Mouse (Mus musculus) lung, adult 18-20 months (tissue): Measurements from ENCODE around the gene Btbd19.

ENCODE experiments used
- DNase-seq, 2 experiments: peaks; one replicate each; pipeline ENCODE4 v3.0.0; 2022; ENCODE audit warnings: mixed read lengths in 2 of 2

The Btbd19 gene

DNA sequence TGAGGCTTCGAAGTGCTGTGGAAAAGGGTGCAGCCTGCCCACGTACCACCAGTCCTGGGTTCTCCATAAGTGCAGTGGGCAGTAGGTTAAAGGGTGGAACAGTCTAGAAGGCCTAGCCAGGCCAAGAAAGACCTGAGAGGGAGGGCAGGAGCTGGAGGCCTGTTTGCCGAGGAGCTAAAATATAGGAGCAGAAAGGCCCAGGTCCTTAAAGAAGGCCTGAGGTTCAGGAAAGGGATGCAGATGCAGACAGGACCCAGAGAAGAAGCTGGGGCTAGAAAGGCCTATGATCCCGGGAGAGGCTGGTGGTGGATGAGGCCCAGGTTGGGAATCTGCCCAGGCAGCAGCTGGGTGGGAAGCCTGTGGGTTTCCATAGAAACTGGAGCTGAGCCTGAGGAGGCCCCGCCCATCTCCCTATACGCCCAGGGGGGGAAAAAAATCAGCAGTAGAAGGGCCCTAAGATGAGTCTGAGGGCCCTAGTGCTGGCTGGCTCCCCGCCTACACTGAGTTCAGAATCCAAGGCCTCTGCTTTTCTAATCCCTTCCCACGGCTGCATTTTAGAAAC lies at the start of gene Btbd19:
Gene Btbd19, minus strand, starts transcription at position 378 of the 562 bp plus-strand sequence.
- DNase-seq, result peak; percentile 64

DNA sequence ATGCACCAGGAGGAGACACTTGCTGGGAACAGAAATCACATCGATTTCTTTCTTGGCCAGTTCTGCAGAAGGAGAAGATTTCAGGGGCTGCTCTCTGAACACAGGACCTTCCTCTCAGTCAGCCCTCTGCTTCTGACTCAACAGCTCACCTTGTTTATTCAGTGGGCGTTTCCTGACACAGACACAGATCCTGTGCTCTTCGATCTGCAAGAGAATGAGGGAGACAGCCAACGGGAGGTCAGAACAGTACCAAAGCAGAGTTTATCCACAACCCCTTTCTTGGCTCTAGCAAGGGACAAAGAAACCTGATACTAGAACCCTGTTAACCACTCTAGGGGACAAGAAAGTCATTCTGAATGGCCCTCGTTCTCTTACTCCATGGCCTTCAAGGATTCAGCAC lies 44.4 kb upstream of the Btbd19 start:
- DNase-seq, result no peak

DNA sequence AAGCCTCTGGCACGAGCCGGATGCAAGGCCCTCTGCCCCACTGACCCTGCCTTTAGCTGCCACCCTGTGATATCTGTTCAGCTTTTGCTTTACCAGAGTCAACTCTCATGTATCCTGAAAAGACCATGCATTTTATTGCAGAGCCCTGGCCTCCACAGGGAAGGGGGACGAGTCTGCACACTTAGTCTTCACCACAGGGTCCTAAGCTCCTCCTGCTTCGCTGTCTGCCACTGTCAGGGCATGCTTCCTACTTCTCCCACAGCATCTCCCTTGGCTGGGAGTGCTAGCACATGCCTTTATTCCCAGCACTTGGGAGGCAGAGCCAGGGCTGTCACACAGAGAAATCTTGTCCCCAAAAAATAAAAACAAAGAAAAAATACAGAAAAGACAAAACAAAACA lies 35.7 kb upstream of the Btbd19 start:
- no peak for DNase-seq

DNA sequence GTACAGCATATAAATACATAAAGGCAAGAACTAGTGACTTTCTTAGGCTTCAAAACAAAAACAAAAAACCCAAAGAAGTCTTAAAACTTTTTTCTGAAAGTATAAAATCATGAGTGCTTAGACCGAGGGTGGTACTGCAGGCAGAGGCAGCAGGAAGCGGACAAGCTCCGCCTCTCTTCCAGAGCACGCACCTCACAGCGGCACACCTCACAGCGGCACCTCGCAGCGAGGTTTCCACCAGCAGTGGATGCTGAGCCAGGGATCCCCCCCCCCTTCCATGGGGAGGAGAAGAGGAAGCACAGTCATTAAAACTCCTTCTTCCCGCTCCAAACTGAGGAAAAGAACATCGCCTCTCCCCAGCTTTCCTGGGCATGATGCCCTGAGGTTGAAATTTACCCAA lies 34.1 kb upstream of the Btbd19 start:
- DNase-seq, result no peak

DNA sequence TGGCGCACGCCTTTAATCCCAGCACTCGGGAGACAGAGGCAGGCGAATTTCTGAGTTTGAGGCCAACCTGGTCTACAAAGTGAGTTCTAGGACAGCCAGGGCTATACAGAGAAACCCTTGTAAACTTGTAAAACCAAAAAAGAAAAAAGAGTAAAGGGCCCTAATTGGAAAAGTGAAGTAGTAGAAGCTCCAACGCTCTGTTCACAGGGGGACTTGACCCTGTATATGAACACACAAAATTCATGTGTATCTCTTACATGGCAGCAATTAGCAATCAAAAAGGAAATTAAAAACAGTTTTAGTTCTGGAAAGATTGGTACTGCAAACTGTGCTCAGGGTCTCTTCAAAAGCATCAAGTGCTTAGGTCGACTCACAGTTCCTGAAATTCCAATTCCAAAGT lies 30.8 kb upstream of the Btbd19 start:
- no peak for DNase-seq

DNA sequence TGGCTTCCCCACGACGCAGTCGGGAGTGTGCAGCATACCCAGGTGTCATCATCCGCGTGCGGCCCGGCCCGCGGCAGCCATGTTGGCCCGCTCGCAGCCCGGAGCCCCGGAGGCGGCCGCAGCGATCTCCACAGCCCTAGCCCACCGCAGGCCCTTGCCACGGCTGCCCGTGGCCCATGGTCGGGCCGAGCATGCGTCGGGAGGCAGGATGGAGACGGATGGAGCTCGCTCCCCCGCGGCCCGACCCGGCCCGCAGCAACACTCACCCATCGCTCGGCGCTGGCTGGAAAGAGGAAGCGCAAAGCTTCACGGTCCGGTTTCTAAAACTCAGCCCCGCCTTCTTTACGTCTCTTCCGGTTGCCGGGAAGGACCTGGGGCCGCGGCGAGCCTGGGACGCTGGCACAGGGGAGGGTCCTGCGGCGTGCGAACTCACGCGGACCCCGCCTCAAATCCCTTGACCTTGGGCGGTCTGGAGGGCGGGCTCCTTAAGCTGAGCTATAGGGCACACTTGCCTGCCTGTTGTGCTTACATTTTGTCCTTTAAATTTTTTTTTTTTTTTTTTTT lies 30.3 kb upstream of the Btbd19 start, which contains the start of gene Rps8:
Gene Rps8, minus strand, starts transcription at position 452 of the 564 bp plus-strand sequence.
- peak; percentile 88 for DNase-seq

DNA sequence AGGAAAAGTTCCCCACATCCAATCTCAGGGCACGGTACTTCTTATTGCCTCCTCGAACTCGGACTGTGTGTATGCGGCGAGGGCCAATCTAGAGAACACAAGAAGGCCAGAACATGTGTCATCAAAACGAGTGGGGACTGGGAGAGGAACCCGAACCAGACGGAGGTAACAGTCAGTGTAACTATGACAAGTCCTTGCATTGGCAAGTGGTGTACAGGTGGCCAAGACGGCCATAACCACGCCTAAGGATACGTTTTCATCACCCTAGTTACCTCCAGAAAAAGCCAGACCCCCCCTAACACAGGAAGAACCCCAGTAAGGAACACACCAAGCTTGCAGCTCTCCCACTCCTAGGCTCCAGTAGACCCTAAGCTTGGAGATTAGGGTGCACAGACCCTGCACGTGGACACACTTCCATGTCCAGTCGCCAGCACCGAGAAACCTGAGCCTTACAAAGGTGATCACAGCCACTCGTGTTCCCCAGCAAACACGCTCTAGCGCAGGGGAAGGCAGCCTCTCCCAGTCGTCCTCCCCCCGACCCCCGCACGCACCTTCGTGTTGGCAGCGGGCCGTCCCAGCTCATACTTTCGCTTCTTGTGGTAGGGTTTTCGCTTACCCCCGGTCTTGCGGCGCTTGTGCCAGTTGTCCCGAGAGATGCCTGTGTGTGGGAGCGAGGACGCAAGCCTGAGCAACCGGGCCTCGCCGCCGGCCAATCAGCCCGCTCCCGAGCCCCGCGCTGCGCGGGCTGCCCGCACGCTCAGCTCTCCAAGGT lies 29.7 kb upstream of the Btbd19 start:
- DNase-seq, result peak in 1 of 2 experiments; percentile 23

DNA sequence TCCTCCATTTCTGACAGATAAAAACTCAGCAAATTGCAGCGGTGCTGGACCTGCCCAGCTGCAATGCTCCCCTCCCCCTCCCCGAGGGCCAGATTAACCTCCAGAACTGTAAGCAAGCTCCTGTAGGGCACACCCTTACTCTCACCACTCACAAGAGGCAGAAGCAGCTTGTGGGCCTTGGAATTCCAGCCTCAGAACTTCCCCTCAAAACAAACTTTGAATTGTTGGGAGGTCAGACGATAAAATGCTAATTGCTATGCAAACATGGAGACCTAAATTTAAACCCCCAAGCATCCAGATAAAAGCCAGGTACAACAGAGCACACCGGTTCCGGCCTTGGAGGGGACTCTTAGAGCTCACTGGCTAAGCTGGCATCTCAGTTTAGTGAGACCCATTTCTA lies 27.2 kb upstream of the Btbd19 start:
- no peak for DNase-seq

DNA sequence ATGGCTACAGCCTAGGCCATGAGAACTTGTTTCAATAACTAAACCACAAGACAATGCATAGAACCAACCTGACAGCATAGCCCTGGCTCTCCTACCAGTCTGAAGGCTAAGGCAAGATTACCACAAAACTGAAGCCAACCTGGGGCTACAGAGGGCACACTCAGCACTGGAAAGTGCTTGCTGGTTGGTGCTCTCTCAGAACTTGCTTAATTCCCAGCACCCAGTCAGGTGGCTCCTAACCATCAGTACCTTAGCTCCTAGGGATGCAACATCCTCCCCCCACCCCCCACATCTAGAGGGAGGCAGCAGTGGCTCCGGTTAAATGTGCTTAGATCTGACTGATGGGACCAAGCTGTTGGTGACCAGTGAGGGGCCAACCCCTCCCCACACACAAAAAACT lies 25.9 kb upstream of the Btbd19 start:
- no peak for DNase-seq

DNA sequence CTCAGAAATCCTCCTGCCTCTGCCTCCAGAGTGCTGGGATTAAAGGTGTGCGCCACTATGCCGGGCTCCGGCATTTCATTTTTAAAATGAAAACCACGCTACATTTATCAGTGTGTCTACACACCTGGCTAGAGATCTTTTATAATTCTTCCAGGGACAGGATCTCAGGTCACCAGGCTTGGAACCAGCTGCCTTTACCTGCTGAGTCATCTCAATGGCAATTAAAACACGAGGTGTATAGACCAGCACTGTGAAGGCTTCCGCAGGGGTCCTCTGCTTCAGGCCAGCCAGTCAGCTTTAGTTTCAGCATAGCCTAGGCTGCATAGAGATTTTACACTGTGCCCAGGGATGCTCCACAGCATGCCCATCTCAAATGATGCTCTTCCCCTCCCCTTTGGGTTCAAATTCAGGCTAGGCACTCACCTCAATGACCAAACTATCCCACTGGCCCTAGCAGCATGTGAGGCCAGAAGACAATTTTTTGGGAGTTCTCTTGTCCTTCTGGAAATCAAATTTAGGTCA lies 24.7 kb upstream of the Btbd19 start:
- DNase-seq, result no peak

DNA sequence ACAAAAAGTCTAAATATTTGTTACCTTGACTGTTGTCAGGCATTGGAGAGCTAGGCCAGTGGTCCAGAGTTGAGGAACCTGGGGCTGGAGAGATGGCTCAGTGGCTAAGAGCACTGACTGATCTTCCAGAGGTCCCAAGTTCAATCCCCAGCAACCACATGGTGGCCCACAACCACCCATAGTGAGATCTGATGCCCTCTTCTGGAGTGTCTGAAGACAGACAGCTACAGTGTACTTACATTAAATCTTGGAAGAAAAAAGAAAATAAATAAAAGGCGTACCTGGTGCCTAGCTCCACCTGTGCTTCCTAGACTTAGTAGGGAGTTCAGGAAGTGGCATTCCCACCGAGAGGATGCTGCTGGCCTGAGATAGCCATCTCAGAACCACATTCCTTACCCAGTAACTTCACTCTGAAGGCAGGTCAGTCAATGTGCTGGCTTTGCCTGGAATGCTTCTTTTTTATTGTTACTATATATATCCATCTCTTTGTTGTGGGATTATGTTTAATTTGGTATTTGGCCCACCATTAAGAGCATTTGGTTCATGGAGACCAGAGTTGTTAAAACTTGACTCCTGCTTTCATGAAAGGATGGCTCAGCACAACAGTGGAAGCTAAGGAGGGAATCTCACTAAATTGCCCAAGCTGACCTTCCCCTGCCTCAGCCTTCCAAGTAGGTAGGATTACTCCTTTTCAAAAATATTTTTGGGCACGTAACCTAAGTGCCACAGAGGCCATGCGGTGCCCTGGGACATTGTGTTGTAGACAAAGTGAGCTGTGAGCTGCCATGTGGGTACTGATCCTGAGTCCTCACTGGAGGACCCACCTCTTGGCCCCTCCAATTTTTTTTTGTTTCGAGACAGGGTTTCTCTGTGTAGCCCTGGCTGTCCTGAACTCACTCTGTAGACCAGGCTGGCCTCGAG lies 24.0 kb upstream of the Btbd19 start:
- no peak for DNase-seq

DNA sequence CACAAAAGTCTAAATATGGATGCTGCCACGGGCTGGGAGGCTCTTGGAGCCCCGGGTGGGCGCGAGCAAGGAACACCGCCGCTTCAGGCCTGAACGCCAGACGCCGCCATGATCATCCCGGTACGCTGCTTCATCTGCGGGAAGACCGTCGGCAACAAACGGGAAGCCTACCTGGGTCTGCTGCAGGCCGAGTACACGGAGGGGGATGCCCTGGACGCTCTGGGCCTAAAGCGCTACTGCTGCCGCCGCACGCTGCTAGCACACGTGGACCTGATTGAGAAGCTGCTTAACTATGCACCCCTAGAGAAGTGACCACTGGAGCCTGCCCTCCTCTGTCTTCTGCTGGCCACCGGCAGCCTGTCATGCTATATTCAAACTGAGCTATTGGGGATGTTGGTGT lies 23.3 kb upstream of the Btbd19 start:
- no peak for DNase-seq

DNA sequence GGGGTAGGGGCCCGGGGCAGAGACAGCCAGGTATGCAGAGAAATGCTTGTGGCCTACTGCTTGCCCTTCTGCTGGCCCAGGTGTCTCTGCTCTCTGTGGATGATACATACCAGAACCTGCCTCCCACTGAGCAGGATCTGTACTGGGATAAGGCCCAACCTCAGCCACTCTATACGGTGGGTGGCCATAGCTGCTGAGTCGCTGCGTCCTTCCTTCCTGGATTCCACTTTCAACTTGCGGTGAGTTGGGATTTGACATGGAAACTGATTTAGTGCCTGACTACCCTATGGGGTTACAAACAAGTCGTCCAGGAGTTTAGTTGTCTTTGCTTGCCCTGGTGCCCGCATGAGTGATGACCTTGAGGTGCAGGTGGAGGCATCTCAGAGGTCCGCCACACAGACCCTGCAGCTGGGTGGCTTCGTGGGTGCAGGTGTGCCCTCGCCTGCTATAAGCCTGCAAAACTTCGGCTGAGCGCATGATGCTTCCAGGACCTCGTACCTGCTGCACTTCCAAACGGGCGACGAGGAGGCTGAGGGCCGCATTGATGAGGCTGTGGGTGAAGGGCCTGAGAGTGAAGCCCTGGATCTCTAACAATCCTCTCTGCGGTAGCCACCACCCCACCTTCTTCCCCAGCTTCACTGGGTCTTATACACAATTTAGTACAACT lies 22.7 kb upstream of the Btbd19 start:
- no peak for DNase-seq

DNA sequence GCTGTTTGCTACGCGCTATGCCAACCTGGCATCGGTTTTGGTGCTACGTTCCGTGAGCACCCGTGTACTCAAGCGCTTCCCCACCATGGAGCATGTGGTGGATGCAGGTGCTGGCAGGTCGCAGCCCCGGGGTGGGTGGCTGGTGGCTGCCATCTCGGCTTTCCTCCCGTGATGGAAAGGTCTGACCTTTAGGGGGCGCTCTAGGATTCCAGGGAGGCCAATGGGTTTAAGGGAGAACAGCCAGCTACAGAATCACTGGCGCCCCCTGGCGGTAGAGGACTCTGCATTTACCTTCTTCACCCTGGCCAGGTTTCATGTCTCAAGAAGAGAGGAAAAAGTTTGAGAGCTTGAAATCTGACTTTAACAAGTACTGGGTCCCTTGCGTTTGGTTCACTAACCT lies 20.7 kb upstream of the Btbd19 start:
- DNase-seq, result peak; percentile 85 to 92

DNA sequence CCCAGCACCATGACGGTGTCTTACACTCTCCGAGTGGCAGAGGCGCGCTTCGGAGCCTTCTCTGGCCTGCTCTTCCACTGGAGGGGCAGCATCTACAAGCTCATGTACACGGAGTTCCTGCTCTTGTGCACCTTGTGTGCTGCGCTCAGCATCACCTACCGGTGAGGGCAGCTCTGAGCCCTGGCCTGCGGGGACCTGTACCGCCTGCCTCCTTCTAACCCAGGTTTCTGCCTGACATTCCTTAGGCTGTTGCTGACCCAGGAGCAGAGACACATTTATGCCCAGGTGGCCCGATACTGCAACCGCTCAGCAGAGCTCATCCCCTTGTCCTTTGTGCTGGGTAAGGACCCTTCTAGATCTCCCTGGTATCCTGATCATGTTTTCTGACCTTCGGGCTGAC lies 19.7 kb upstream of the Btbd19 start:
- no peak for DNase-seq

DNA sequence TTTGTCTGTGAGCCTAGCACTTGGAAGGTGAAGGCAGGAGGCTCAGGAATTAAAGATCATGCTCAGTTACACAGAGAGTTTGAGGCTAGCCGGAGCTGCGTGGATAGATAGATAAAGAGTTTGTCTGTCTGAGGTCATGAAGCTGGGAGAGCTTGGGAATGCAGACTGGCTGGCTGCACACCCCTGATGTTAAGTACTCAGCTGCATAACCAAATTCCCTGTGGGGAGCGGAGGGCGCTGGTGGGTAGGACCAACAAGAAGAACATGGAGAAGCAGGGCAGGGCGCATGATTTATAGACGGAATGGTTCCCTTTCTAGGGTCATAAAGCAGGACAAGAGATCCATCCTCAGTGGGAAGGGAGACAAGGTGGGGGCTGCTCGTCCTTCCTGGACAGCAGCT lies 17.5 kb upstream of the Btbd19 start:
- no peak for DNase-seq

DNA sequence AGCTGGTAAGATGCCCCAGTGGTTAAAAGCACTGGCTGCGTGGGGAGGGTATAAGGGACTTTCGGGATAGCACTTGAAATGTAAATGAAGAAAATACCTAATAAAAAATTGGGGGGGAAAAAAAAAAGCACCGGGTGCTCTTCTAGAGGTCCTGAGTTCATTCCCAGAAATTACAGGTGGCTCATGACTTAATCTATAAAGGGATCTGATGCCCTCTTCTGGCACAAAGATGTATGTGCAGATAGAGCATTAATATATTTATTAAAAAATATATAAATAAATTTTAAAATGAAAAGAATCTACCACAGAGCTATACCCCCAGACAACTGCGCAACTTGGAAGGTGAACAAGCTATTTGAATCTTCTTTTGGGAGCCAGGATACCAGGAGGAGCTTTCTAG lies 15.1 kb upstream of the Btbd19 start:
- no peak for DNase-seq

DNA sequence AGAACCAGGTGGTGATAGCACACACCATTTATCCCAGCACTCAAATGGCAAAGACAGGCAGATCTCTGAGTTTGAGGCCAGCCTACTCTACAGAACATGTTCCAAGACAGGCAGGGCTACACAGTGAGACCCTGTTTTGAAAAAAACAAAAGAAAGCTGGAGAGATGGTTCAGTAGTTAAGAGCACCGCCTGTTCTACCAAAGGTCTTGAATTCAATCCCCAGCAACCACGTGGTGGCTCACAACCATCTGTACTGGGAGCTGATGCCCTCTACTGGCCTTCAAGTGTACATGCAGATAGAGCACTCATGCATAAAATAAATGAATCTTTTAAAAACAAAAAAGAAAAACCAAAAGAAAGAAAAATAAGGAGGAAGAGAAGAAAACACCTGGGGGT lies 13.7 kb upstream of the Btbd19 start:
- DNase-seq, result peak; percentile 49 to 60

DNA sequence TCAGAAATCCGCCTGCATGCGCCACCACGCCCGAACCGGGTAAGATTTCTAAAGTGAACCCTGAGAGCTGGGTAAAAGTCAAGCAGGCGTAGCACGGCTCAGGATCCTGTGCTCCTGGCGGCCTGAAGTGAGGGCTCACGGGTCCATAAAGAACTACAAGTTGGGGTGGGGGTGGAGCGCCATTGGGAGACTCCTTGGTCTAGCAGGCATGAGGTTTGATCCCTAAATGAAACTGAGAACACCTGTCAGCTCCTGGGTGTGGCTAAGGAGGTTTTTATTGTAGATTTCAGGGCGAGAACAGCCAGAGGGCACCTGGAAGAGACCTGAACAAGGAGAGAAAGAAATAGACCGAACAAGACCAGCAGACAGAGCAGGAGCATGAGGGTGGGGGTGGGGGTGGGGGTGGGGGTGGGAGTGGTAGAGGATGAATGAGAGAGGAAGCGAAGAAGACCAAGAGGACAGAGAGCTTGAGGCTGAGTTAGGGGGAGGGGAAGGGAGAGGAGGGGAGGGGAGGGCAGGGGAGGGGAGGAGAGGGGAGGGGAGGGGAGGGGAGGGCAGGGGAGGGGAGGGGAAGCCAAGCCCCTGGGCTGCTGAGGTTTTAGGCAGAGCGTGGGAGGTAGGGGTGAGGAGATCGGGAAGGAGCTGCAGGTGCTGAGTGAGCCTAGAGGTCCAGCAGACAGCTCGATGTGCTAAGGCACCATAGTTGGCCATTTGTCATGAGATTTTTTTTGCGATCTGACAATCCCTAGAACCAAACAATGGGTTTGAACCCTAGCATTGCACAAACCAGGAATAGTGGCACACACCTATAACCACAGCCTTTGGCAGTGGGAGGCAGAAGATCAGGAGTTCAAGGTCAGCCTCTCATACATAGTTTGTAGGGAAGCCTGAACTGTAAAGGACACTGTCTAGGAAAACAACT lies 13.0 kb upstream of the Btbd19 start:
- DNase-seq, result no peak

DNA sequence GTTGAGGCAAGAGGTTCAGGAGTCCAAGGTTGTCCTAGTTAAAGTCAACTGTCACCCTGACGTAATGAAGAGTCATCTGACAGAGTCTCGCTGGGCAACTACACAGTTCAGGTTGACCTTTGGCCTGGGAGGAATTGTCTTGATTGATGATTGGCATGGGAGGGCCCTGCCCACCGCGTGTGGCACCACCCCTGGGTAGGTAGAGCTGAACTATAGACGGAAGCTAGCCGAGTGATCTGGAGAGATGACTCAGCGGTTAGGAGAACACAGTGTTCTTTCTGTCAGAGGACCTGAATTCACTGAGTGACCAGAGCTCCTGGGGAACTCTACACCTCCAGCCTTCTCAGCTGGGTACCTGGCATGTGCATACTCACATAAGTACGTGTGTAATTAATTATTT lies 10.5 kb upstream of the Btbd19 start:
- DNase-seq, result peak; percentile 82 to 90

DNA sequence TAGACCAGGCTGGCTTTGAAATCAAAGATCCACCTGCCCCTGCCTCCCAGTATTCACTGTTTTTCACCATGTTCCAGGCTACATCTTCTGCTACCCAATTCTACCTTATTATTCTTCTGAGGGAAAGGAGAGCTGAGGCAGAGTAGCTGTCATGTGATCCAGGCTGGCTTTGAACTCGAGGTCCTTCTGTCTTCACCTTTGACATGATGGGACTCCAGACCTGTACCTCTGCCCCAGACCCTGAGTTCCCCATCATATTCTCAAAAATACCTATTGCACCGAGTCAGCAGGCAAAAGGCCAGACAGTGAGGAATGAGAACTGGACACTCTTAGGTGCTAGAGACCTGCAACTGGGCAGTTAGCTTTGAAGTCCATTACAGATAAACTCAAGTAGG lies 9.1 kb upstream of the Btbd19 start:
- no peak for DNase-seq
